Mouse (Mus musculus) heart, adult 2 months (tissue): ENCODE data around the gene Tgm5.

Source experiments
- EP300 ChIP-seq: fragments of 200-500 bp; IDR thresholded peaks from 2 replicates; pipeline ENCODE4 v1.6.1; 2011; ENCODE audit warnings: low read depth, low read length, control low read depth; ENCODE audit not compliant: insufficient read depth
- POLR2A ChIP-seq: fragments of 200-500 bp; IDR thresholded peaks from 2 replicates; pipeline ENCODE4 v1.6.1; 2011; ENCODE audit warnings: mild to moderate bottlenecking, low read depth, low read length, control low read depth; ENCODE audit not compliant: insufficient read depth

DNA sequence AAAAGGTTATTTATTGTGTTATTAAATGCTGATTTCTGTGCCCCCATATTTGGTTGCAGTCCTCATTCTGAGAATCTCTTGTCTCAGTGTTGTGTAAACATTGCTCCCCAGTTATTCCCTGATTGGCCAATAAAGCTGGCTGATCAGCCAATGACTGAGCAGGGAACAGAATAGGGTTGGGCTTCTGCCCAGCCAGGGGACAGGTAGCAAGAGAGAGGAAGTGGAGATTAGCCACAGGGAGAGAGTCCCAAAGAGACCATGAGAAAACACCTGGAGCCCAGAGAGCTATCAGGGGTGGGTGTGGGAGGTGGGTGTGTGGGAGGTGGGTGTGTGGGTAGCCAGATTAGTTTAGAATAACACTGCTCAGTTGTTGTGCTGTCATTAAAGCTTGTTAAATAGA is 20.3 kb upstream of the Tgm5 start:
- no peak for TF ChIP-seq EP300
- no peak for TF ChIP-seq POLR2A
